Mouse (Mus musculus): ENCODE results near the gene Ppp2r5e.

- TF ChIP-seq CTCF (conservative IDR thresholded peaks at IDR 0.05; ENCODE audit: low read length) = no peak
- TF ChIP-seq NANOG (IDR thresholded peaks at IDR 0.05; ENCODE audit: borderline replicate concordance, low read length) = no peak
These were observed 113.3 kb downstream of the Ppp2r5e start for GRCm38 (mm10) chr12:75482781-75483180.

Data from E14TG2a.4 (cell line).